Mouse (Mus musculus) kidney, adult 8-10 months (tissue): ENCODE measurements around the gene 4933405L10Rik.

ENCODE experiments used
- DNase-seq, 2 experiments: peaks; one replicate each; pipeline ENCODE4 v3.0.0; 2022

Gene 4933405L10Rik

GRCm38 (mm10) chr8:105700966-105701824, 6.3 kb upstream of the 4933405L10Rik start, which contains the start of the genes Acd and Pard6a:
Acd (minus strand) TSS chr8:105701102.
Pard6a (plus strand) TSS chr8:105701148.
- peak; percentile 94 to 96 for DNase-seq

GRCm38 (mm10) chr8:105702001-105702401, 5.5 kb upstream of the 4933405L10Rik start:
- no peak for DNase-seq

- DNase-seq, result no peak
Measured at GRCm38 (mm10) chr8:105702731-105703415, 4.6 kb upstream of the 4933405L10Rik start.

- no peak for DNase-seq
Measured at GRCm38 (mm10) chr8:105704146-105704812, 3.2 kb upstream of the 4933405L10Rik start.

GRCm38 (mm10) chr8:105704955-105705354, 2.5 kb upstream of the 4933405L10Rik start:
- DNase-seq, result no peak

GRCm38 (mm10) chr8:105706426-105706825, 1.0 kb upstream of the 4933405L10Rik start:
- no peak for DNase-seq

- no peak for DNase-seq
Measured at GRCm38 (mm10) chr8:105708675-105709074, 1.2 kb downstream of the 4933405L10Rik start.

GRCm38 (mm10) chr8:105709317-105709716, 1.9 kb downstream of the 4933405L10Rik start:
- no peak for DNase-seq

GRCm38 (mm10) chr8:105712286-105712685, 4.8 kb downstream of the 4933405L10Rik start:
- DNase-seq, result no peak

- DNase-seq, result peak; percentile 74 to 91
Measured at GRCm38 (mm10) chr8:105714139-105714538, 6.7 kb downstream of the 4933405L10Rik start.

- DNase-seq, result no peak
Measured at GRCm38 (mm10) chr8:105715042-105715441, 7.6 kb downstream of the 4933405L10Rik start.

- DNase-seq, result no peak
Measured at GRCm38 (mm10) chr8:105716302-105716945, 9.0 kb downstream of the 4933405L10Rik start.

GRCm38 (mm10) chr8:105719637-105720036, 12.2 kb downstream of the 4933405L10Rik start:
- no peak for DNase-seq

- no peak for DNase-seq
Measured at GRCm38 (mm10) chr8:105722861-105723260, 15.4 kb downstream of the 4933405L10Rik start.

GRCm38 (mm10) chr8:105725726-105726125, 18.3 kb downstream of the 4933405L10Rik start:
- DNase-seq, result no peak

- peak; percentile 54 to 72 for DNase-seq
Measured at GRCm38 (mm10) chr8:105727397-105728124, 20.1 kb downstream of the 4933405L10Rik start.

GRCm38 (mm10) chr8:105732186-105732585, 24.7 kb downstream of the 4933405L10Rik start:
- no peak for DNase-seq

GRCm38 (mm10) chr8:105739216-105739615, 31.8 kb downstream of the 4933405L10Rik start:
- no peak for DNase-seq

- DNase-seq, result no peak
Measured at GRCm38 (mm10) chr8:105743301-105743700, 35.8 kb downstream of the 4933405L10Rik start.

GRCm38 (mm10) chr8:105750606-105751005, 43.2 kb downstream of the 4933405L10Rik start:
- DNase-seq, result peak; percentile 81 to 82

GRCm38 (mm10) chr8:105753916-105754315, 46.5 kb downstream of the 4933405L10Rik start:
- DNase-seq, result no peak

GRCm38 (mm10) chr8:105754688-105755087, 47.2 kb downstream of the 4933405L10Rik start:
- no peak for DNase-seq
